Mouse (Mus musculus): ENCODE data around the gene Selenbp1.
"Not testable (repeated sequence)": the region's sequence is repeated elsewhere in the genome, so short reads cannot be mapped to it uniquely, and the experiment has no call there.

Gene Selenbp1

DNA sequence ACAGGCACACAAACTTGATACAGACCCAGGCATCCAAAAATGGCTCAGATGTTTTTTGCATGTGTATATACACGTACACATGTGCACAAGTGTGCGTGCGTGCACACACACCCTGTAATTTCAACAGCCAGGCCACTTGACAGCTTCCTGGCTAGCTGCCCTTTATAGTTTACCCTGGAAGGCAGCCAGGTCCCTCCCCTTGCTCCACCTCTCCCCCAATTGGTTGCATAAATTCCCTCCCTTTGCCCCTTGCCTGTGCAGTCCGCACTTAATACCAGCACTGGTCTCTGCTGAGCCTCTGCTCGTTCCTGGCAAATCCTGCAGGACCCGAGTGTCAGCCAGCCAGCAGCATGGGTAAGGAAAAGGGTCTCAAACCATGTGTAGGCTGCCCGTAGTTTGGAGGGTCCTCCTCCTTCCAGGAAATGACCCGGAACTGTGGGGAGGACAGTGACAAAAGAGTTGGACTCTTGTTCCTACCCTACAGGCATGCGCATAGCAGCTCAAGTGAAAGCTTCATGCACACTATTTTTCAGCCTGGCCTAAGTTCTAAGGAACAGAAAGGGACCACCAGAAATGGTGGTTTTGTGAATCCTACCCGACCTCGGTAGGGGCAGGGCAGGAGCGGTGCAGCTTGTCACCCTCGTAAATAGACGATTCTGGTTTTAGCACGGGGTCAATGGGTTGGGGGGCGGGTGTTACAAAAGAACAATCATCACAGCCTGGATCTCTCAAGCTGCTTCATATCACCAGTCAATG lies at the start of gene Selenbp1:
Selenbp1 (plus strand) TSS at position 248 of the 756 bp plus-strand sequence.
- in situ Hi-C loops (cut with MboI; ENCODE audit: low pct_unique_long_range_greater_than_20kb in 1 of 2, low sequenced_read_pairs in 2 of 2, unreplicated experiment in 1 of 2), result no loop called here

DNA sequence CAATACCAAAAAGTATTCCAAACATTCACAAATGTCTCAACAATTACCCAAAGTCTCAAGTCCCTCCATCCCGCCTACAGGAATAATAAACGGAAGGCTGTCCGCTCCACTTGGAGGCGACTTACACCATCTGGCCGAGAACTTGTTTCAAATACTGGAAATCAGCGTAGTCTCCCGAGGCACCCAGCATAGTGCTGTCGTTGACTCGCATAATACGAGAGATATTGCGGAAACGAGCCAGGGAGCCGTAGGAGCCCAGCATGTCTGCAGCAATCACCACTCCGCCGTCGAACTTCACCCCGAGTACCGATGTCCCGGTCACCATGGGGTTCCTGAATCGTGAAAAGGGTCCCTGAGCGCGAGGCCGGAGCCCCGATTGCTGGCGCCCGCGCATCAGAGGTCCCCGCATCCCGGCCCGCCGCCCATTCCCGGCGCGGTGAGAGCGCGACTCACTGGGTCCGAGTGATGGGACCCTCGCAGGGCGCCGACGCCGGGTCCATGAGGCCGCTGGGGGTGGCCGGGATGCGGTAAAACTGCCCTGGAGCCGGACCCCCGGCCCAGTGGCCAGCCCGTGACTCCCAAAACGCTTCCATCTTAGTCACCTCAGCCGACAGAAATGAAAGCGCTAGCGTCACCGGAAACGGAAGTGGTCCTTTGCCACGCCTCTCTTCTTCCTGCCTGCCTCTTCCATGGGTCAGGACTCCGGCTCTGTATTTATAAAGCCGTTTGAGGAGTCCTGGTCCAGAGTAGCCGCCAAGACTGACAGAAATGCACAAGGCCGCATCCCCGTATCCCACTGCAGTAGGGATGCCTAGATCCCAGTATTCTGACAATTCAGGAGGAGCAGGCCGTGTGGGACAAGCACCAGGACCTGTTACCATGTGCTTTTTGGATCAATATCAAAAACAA lies 46.3 kb upstream of the Selenbp1 start, which contains the start of gene Psmb4:
Psmb4 (minus strand) TSS at position 646 of the 909 bp plus-strand sequence.
- in situ Hi-C loops (cut with MboI; ENCODE audit: low pct_unique_long_range_greater_than_20kb in 1 of 2, low sequenced_read_pairs in 2 of 2, unreplicated experiment in 1 of 2), result no loop called here

DNA sequence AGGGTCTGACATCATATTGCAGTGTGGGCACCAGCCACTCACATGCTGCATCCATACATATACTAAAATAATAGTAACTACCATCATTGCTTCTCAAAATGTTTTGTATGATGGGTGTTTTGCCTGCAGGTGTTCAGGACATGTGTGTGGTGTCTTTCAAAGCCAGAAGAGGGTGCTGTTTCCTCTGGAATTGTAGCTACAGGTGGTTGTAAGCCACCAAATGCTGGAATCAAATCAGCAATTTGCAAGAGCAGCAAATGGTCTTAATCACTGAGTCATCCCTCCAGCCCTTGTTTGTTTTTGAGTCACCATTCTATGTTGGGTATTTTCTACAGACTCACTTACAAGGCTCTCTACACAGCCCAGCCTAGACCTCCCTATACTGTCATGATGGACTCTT lies 44.3 kb upstream of the Selenbp1 start:
- in situ Hi-C loops (cut with MboI; ENCODE audit: low pct_unique_long_range_greater_than_20kb in 1 of 2, low sequenced_read_pairs in 2 of 2, unreplicated experiment in 1 of 2), result no loop called here

DNA sequence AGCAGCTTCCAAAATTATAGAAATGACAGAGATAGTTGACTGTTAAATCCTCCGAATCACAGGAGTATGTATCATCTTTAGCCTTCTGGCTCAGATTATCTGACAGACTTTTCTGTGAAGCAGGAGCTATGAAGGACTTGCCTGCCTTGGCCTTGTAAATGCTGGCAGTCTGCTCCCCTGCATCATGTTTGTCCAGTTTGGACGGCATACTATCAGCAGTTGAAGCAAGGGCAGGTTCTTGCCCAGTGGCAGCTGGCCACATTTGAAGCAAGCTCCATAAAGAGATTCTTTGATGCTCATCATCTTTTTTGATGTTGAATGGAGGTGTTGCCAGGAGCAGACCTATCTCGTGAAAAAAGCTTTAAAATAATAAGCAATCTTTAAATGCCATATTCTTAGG lies 38.8 kb upstream of the Selenbp1 start:
- in situ Hi-C loops (cut with MboI; ENCODE audit: low pct_unique_long_range_greater_than_20kb in 1 of 2, low sequenced_read_pairs in 2 of 2, unreplicated experiment in 1 of 2), result no loop called here

DNA sequence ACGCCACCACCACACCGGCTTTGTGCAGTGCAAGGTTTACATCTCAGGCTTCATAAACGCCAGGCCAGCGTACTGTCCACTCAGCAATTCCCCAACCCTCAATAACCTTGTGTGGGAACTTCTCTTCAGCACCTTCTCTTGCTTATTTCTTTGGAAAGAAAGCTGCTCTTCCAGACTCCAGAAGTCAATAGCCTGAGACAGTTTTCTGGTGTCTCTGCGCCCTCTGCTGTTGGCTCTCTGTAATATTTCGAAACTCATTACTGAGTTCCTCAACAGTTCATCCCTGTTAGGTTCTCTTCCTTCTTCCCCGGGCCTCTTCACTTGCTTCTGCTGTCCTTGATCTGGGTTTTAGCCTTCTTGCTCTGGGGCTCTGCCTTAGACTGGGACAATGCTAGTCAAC lies 30.1 kb upstream of the Selenbp1 start:
- in situ Hi-C loops (cut with MboI; ENCODE audit: low pct_unique_long_range_greater_than_20kb in 1 of 2, low sequenced_read_pairs in 2 of 2, unreplicated experiment in 1 of 2), result no loop called here

DNA sequence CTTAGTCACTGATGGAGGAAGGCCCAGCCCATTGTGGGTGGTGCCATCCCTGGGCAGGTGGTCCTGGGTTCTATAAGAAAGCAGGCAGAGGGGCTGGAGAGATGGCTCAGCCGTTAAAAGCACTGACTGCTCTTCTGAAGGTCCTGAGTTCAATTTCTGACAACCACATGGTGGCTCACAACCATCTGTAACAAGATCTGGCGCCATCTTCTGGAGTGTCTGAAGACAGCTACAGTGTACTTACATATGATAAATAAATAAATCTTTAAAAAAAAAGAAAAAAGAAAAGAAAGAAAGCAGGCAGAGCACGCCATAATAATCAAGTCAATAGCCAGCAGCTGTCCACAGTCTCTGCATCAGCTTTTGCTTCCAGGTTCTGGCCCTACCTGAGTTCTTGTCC lies 28.1 kb upstream of the Selenbp1 start:
- in situ Hi-C loops (cut with MboI; ENCODE audit: low pct_unique_long_range_greater_than_20kb in 1 of 2, low sequenced_read_pairs in 2 of 2, unreplicated experiment in 1 of 2), result not testable (repeated sequence)

DNA sequence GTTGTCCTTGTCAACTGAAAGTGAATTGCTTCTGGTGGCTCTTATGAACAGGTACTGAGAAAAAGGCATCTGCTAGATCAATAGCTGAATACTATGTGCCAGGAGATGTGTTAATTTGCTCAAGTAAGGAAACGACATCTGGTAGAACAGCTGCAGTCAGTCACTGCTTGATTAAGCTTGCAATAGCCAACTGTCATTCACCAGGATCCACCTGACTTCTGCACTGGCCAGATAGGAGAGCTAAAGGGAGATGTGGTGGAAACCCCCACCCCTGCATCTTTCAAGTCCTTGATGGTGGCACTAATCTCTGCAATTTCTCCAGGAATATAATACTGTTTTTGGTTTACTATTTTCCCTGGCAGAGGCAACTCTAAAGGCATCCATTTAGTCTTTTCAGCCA lies 26.4 kb upstream of the Selenbp1 start:
- in situ Hi-C loops (cut with MboI; ENCODE audit: low pct_unique_long_range_greater_than_20kb in 1 of 2, low sequenced_read_pairs in 2 of 2, unreplicated experiment in 1 of 2), result no loop called here

DNA sequence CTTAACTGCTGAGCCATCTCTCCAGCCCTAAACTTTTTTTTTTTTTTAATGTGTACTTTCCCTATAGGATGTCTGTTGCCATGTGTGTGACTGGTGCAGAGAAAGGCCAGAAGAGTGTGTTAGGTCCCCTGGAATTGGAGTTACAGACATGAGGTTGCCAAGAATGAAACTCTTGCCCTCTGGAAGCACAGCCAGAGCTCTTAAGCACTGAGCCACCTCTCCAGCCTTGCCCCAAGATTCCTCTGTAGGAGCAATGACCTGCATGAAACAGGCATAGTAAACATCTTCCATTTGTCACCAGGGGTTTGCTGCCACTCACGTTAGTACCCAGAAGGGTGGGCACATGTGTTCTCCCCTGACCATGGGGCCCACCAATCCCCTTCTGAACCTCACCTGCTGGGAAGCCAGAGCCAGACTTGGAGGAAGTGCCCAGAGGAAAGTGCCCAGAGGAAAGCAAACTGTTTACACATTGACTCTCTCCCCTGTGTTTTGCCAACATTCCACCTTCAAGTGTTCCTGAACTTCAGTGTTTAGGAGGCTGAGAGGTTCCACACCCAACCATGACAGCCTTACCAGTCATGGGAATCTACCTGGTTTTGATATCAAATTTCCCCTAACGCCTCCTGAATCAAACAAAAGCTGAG lies 21.7 kb upstream of the Selenbp1 start:
- in situ Hi-C loops (cut with MboI; ENCODE audit: low pct_unique_long_range_greater_than_20kb in 1 of 2, low sequenced_read_pairs in 2 of 2, unreplicated experiment in 1 of 2), result no loop called here

DNA sequence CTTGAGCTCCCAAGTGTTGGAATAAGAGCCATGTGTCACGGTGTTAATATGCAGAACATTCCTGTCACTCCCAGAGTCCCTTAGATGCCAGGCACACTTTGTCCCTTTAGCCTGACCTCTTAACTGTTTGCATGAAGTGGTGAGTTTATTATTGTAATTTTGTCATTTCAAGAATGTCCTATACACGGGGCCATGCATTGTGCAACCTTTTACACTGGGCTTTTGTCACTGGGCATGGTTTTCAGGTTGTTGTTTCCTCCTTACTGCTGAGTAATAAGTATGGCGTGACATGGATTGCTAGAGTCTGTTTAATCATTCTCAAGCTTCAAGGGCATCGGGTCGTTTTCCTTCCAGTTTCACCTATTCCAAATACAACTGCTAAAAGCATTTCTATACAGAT lies 19.1 kb upstream of the Selenbp1 start:
- in situ Hi-C loops (cut with MboI; ENCODE audit: low pct_unique_long_range_greater_than_20kb in 1 of 2, low sequenced_read_pairs in 2 of 2, unreplicated experiment in 1 of 2), result no loop called here

DNA sequence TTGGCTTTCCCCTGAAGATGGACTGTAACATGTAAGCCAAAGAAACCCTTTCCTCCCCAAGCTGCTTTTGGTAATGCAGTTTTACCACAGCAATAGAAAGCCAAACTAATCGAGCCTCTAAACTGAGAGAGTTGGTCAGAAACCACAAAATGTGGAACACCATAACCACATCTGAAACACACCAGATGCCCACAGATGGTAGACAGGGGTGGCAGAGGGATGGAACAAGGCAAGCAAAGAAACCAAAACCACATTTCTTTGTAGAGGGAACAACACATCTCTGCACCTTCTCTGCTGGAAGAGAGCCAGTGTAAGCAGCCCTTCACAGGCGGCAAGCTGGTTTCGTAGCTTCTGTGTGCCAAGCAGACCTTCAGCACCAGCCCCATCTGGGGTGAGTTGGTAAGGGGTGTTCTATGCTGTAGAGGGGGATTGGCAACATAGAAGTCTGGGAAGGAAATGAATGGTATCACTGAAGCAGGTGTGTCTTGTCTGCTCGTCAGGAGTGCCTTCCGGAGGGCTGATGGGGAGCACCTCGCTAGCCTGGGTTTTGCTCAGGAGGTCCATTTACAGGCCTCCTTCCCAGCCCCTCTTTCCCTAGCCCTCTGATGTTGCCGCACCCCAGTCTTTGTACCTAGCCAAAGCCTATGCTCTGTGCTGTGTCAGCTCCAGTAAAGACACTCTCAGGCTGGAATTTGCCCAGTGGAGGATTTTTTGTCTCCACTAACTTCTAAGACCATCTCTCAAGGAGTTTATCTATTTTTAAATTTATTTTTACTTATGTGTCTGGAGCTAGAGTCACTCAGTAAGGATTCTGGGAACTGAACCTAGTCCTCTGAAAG lies 16.7 kb upstream of the Selenbp1 start:
- in situ Hi-C loops (cut with MboI; ENCODE audit: low pct_unique_long_range_greater_than_20kb in 1 of 2, low sequenced_read_pairs in 2 of 2, unreplicated experiment in 1 of 2), result no loop called here

DNA sequence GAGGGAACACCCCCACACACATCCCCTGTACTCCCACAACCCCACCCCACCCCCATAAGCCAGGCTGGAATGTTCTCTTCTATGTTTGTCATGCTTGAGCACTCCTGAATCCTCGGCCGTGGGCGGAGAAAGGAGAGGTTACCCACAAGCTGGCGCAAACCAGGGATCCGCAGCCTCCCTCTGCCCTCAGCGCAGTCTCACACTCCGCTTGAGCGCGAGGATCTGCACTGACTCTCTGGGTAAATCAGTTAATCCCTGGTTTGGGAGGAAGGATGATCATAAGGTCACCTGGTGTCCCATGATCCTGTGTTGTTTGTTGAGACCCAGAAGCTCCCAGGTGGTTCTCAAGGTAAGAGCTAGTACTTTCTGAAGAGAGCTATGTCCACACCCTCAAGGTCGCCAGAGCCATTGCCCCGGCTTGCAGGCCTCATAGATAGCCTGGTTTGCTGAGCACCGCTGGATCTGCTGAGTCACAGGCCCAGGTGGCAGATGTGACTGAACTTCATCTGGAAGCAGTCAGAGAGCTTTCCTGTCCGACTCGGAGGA lies 15.0 kb upstream of the Selenbp1 start:
- in situ Hi-C loops (cut with MboI; ENCODE audit: low pct_unique_long_range_greater_than_20kb in 1 of 2, low sequenced_read_pairs in 2 of 2, unreplicated experiment in 1 of 2), result no loop called here

DNA sequence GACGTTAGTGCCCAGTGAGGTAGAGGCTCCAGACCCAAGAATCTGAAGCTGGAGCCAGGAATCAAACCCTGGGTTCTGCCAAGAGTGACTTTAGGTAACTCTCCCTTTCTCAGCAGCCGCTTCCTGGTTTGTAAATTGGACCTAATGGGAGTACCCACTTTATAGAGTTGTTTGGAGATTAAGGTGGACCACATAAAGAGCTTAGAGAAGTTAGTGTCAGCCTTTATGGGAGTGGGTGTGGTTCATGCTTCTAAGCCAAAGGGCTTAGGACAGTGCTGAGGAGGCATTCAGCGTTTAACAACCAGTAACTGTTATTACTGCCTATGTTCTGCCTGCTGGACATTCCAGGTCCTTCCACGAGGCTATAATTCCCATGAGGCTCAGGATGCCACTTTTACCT lies 14.0 kb upstream of the Selenbp1 start:
- in situ Hi-C loops (cut with MboI; ENCODE audit: low pct_unique_long_range_greater_than_20kb in 1 of 2, low sequenced_read_pairs in 2 of 2, unreplicated experiment in 1 of 2), result no loop called here

DNA sequence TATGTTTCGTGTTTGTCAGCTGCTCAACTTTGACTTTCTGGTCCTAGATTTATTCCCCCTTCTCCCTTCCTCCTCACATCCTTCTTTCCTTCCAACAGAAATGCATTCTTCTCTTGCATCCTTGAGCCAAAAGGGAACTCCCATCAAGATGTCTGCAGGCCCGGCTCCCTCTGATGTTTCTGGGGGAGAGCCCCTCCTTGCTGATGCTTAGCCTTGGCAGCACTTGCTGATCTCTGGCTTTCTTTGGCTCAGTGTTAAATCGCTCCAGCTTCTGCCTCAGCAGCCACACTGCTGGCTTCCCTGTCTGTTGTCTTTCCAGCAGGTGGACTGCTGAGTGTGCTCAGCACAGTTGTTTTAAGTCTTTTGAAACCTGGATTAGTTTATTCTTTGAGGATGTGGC lies 11.8 kb upstream of the Selenbp1 start:
- in situ Hi-C loops (cut with MboI; ENCODE audit: low pct_unique_long_range_greater_than_20kb in 1 of 2, low sequenced_read_pairs in 2 of 2, unreplicated experiment in 1 of 2), result no loop called here

DNA sequence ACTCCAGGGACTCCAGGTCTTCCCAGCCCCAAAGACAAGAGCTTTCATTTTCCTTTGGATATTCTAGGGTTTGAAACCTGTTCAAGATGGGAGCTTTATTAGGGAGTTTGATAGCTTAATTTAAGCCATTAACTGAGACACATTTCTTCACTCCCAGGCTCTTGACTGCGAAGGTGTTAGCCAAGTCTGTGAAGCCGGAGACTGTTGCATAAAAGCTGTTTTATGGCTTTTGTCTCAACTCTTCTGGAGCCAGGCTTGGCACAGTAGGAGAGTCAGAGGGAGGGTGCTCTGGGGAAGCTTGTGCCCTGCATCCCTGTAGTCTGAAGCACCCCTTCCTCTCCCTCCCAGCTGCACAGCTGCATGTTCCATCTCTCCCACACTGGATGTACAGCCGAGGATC lies 10.5 kb upstream of the Selenbp1 start:
- in situ Hi-C loops (cut with MboI; ENCODE audit: low pct_unique_long_range_greater_than_20kb in 1 of 2, low sequenced_read_pairs in 2 of 2, unreplicated experiment in 1 of 2), result no loop called here

DNA sequence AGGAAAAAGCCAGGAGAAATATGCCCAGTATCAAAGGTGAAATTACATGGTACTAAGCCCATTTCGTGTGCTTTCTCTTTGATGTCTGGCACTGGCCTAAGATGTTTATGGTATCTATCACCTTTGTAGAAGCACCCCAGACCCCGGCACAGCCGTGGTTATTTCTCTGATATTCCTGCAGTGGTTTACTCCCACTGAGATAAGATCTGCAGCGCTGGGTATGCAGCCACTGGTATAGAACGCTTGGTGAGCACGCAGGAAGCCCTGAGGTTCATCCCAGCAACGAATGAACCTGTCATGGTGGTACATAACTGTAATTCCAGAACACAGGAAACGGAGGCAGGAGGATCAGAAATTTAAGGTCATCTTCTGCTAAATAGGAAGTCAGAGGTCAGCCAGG lies 8.2 kb upstream of the Selenbp1 start:
- in situ Hi-C loops (cut with MboI; ENCODE audit: low pct_unique_long_range_greater_than_20kb in 1 of 2, low sequenced_read_pairs in 2 of 2, unreplicated experiment in 1 of 2), result no loop called here

DNA sequence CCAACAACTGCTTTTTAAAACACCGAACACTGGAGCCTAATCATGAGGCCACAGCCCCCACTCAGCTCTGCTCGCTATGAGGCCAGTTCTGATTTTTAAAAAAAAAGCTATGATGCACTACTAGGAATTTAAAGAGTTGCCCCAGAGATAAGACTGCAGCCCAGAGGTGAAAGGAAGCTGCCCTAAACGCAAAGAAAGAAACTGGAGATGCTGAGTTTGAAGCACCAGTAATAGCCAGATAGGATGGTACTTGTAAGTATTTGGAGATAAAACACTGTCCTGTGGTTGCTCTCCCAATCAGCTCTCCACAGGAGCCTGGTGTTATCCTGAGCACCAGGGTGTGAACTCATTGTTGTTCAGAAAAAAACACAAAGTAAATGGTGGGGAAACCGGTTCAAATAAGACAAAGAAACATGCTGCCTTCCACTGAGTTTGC lies 6.5 kb upstream of the Selenbp1 start:
- in situ Hi-C loops (cut with MboI; ENCODE audit: low pct_unique_long_range_greater_than_20kb in 1 of 2, low sequenced_read_pairs in 2 of 2, unreplicated experiment in 1 of 2), result not testable (repeated sequence)

DNA sequence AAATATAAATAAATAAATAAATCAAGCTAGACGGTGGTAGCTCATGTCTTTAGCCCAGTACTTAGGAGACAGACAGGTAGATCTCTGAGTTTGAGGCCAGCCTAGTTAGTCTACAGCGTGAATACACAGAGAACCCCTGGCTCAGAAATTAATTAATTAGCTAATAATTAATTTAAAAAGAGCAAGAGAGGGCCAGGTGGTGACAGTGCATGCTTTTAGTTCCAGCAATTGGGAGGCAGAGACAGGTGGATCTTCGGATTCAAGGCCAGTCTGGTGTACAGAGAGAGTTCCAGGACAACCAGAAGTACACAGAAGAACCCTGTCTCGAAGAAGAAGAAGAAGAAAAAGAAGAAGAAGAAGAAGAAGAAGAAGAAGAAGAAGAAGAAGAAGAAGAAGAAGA lies 3.9 kb upstream of the Selenbp1 start:
- in situ Hi-C loops (cut with MboI; ENCODE audit: low pct_unique_long_range_greater_than_20kb in 1 of 2, low sequenced_read_pairs in 2 of 2, unreplicated experiment in 1 of 2), result not testable (repeated sequence)

Data from mouse embryonic stem cell (cell line).